Mouse (Mus musculus) embryonic facial prominence, embryonic 12.5 days (tissue): ENCODE results near the gene Cdc42ep2. TPM values are rescaled to one million over a fixed set of nuclear protein-coding genes. Genes with fewer than 3 reads are reported as not detected.
"Not testable (repeated sequence)": the region's sequence is repeated elsewhere in the genome, so short reads cannot be mapped to it uniquely, and the experiment has no call there.

Experiments used
- ATAC-seq: fragments of 200-750 bp; cut with Nextera tagmentation; 2 replicates; pipeline ENCODE4 v1.8.0; 2017; ENCODE audit not compliant: insufficient number of reproducible peaks, insufficient read depth, low FRiP score, low TSS enrichment
- H3K27ac ChIP-seq: fragments of 300-500 bp; sonication (generic); 2 replicates; pipeline ENCODE4 v1.5.1; 2016; ENCODE audit warnings: mild to moderate bottlenecking
- H3K27me3 ChIP-seq: fragments of 300-500 bp; sonication (generic); 2 replicates; pipeline ENCODE4 v1.6.1; 2016; ENCODE audit warnings: mild to moderate bottlenecking, moderate library complexity
- H3K36me3 ChIP-seq: fragments of 300-500 bp; sonication (generic); 2 replicates; pipeline ENCODE4 v1.6.1; 2016; ENCODE audit warnings: mild to moderate bottlenecking
- H3K4me1 ChIP-seq: fragments of 300-500 bp; sonication (generic); 2 replicates; pipeline ENCODE4 v1.6.1; 2016
- H3K4me2 ChIP-seq: fragments of 300-500 bp; sonication (generic); replicated peaks from 2 replicates; pipeline ENCODE4 v1.6.1; 2016; ENCODE audit warnings: mild to moderate bottlenecking, moderate library complexity
- H3K4me3 ChIP-seq: fragments of 300-500 bp; sonication (generic); 2 replicates; pipeline ENCODE4 v1.5.1; 2016; ENCODE audit warnings: mild to moderate bottlenecking
- H3K9ac ChIP-seq: fragments of 300-500 bp; sonication (generic); 2 replicates; pipeline ENCODE4 v1.6.1; 2016; ENCODE audit warnings: mild to moderate bottlenecking, moderate library complexity
- H3K9me3 ChIP-seq: fragments of 300-500 bp; sonication (generic); 2 replicates; pipeline ENCODE4 v1.6.1; 2016; ENCODE audit warnings: mild to moderate bottlenecking, moderate library complexity
- WGBS: fragments of 180-500 bp; shearing (Covaris S2); methylation state at CpG from one replicate; pipeline ENCODE4 v1.1.7; 2016; 5-methylcytosine and 5-hydroxymethylcytosine counted together
- polyA plus RNA-seq: library from polyadenylated mRNA; unstranded; fragments of >200 nt; fragmentation: Nextera tagmentation; extraction: Ambion mirVana; gene quantifications from 2 replicates; pipeline ENCODE4 v1.2.1, GENCODE M21; 2016

Cdc42ep2 gene
- polyA plus RNA-seq, 1 experiment from 2014 or later = 4.2 TPM

DNA sequence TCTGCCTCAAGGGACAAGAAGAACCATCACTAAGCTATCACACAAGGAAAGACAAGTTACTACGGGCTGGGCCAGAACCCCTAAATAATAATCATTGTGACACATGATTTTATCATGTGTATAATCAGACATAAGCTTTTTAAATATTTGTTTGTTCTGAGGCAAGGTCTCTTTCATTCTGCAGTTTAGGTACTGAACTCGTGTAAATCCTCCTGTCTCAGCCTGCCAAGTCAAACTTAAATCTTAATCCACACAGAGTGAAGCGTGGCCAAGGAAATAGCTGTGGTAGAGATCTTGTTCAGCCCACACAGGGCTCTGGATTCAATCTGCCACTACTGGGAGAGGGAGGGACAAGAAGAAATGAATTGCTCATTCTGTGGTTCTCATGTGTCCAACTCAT lies 17.3 kb downstream of the Cdc42ep2 start:
- ATAC-seq = no peak
- Histone ChIP-seq H3K36me3 (peaks cover 49% of the 10 kb centered on the region), H3K9me3 (no peaks in the 10 kb centered on the region), H3K4me3 (no peak overlapping the region), H3K27me3 (no peaks in the 10 kb centered on the region), H3K4me2 (no peak overlapping the region), H3K4me1 (peaks cover 18% of the 10 kb centered on the region), H3K27ac (no peak overlapping the region), H3K9ac (no peak overlapping the region)
- whole genome bisulfite sequencing = 88% methylated on average over 3 of the region's 3 CpGs

DNA sequence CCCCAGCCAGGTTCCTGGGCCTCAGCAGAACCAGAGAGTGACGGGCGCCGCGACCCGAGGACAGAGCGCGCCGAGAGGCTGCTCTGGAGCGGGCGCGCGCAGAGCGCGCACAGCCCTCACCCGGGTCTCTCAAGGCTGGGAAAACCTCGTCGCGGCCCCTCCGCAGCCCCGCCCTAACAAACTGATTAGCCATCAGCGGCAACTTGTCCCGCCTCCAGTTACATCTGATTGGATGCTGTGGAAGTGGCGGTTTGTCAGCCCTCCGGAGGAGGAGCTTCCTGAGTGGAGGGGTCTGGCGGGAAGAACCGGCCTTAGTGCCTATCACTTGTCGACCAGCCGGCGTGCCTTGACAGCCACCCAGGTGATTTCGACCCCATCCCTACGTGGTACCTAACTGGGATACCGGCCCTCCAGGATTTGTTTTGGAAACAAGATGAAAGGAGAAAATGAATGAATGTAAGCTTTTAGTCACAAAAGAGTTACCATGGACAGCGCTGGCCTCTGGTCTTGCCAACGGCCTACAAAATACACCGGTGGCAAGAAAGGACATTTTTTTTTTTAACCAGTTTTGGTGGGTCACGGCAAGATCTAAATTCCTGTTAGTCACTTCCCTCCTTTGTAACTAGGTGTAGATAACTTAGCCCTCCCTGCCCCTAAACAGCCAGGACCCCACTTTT lies 30.5 kb downstream of the Cdc42ep2 start, which contains the start of gene Tigd3:
Gene Tigd3 (minus strand): TSS at position 148 of the 677 bp plus-strand sequence.
- peak; percentile 94 for ATAC-seq
- peak within 1 kb of the TSS; percentile 86 for H3K9ac ChIP-seq
- H3K4me2 ChIP-seq = peak within 1 kb of the TSS; percentile 93
- no peaks in the 10 kb centered on the region for H3K9me3 ChIP-seq
- peaks cover 33% of the 10 kb centered on the region for H3K36me3 ChIP-seq
- H3K4me3 ChIP-seq = peak within 1 kb of the TSS; percentile 61
- no peaks in the 10 kb centered on the region for H3K27me3 ChIP-seq
- WGBS = 3% methylated on average over 36 of the region's 36 CpGs
- peak within 1 kb of the TSS; percentile 62; the same call in 1 of the 2 replicates for H3K27ac ChIP-seq
- H3K4me1 ChIP-seq = peaks cover 12% of the 10 kb centered on the region

DNA sequence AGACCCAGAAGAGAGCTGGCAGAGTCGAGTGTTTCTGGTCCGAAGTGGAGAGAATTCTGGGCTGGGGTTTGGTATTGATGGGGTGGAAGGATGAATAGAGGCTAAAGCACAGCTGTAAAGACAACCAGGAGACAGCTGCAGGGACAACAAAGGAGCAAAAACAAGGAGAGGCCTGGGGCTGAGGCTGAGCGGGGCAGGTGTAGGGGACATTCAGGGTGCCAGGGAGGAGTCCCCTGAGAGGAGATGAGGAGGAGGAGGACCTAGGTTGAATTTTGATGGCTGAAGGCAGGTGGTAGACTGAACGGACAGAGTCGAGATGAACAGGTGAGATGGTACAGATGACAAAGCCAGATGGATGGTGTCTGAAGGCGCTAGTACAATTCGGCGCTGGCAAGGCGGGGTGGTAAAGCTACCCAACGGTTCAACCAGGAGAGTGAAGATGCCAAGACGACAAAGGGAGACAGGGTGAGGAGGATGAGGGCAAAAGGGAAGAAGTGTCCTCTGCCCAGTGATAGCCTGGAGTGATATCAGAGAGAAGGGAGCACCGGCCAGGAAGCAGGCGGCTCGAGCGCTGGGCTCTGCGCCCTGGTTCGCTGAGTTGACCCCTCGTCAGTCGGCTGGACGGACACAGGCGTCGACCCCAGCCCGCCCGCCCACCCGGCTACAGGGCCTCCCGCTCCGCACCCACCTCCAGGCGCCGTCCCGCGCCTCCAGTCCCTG lies 31.2 kb downstream of the Cdc42ep2 start:
- peak overlapping the region; percentile 61 for H3K4me3 ChIP-seq
- H3K27ac ChIP-seq = peak overlapping the region; percentile 62; the same call in 1 of the 2 replicates
- H3K4me2 ChIP-seq = peak overlapping the region; percentile 93
- ATAC-seq = 0 out of 2 replicates have a peak, but pooled peaks have one; percentile 2
- H3K9ac ChIP-seq = peak overlapping the region; percentile 86
- H3K4me1 ChIP-seq = peaks cover 12% of the 10 kb centered on the region
- H3K36me3 ChIP-seq = peaks cover 28% of the 10 kb centered on the region
- H3K9me3 ChIP-seq = no peaks in the 10 kb centered on the region
- WGBS = 9% methylated on average over 30 of the region's 31 CpGs
- H3K27me3 ChIP-seq = no peaks in the 10 kb centered on the region

DNA sequence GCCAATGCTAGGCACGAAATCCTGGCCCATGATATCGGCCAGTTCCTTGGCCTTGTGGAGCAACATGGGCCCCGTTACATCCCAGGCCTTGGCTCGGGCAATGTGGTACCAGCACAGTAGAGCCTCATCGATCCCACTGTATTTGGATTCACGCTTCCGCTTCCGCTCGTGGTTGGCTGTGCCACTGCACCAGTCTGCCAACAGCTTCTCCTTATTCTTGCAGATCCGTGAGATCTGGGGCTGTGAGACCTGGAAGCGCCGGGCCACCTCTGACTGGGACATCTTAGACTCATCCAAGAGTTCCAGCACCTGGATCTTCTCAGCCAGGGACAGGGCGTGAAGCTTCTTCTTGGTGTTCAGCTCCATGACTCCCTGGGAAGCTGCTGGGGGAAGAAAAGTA lies 31.9 kb downstream of the Cdc42ep2 start:
- Histone ChIP-seq H3K4me1 (peaks cover 12% of the 10 kb centered on the region), H3K9ac (0 out of 2 replicates have a peak overlapping the region, but pooled peaks have one; percentile 86), H3K27me3 (no peaks in the 10 kb centered on the region), H3K27ac (no peak overlapping the region), H3K4me3 (peak overlapping the region; percentile 61), H3K36me3 (peaks cover 23% of the 10 kb centered on the region), H3K4me2 (peak overlapping the region; percentile 93), H3K9me3 (no peaks in the 10 kb centered on the region)
- ATAC-seq = no peak
- WGBS = 92% methylated on average over 13 of the region's 13 CpGs

DNA sequence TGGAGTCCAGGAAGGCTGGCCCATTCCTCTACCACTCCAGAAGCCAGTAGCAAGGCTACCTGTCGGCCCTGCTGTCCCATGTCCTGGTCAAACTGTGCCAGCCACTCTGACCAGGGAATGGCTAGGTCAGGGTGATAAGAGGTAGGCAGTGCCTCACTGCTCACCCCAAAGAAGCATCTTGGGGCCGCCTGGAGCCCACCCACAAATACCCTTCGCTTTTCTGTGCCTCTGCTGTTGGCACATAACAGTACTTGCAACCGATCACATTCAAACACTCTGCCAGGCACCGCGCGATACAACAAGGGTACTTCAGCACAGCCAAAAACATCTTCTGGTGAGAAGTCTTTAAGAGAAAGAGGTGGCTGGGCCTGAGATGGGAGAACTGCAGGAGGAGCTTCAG lies 32.4 kb downstream of the Cdc42ep2 start:
- H3K4me2 ChIP-seq = no peak overlapping the region
- H3K36me3 ChIP-seq = peaks cover 19% of the 10 kb centered on the region
- H3K27me3 ChIP-seq = no peaks in the 10 kb centered on the region
- H3K9ac ChIP-seq = no peak overlapping the region
- WGBS = 92% methylated on average over 7 of the region's 7 CpGs
- no peaks in the 10 kb centered on the region for H3K9me3 ChIP-seq
- no peak overlapping the region for H3K27ac ChIP-seq
- H3K4me1 ChIP-seq = peaks cover 12% of the 10 kb centered on the region
- no peak overlapping the region for H3K4me3 ChIP-seq
- no peak for ATAC-seq

DNA sequence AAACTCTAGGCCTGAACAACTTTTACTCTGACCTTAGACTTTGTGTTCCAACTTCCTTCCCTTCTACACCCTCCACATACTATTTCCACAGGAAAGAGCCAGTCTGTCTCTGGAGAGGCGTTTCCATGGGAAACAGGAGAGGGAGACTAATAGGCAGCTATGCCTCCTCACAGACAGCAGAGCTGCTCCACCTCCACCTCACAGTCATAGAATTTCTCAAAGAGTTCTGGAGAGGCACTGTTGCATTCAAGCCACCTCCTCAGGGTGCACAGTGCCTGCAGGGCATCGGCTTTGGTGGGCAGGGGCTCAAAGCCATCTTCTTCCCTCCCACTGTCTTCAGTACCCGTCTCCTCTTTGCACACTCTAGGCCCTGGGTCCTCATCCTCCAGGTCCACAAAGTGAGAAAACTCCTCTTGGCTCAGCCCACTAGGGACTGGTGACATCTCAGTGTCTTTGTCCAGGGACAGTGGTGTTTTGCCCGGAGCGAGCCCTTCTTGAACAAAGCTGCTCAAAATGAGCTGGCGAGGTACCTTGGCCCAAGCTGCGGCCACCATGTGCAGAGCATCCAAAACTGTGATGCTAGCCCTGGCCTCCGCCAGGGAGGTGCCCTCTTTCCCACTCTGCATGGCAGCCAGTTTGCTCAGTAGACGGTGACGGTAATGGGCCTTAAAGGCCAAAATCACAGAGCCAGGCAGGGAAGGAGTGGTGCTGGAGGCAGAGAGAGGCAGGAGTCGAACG lies 32.9 kb downstream of the Cdc42ep2 start:
- H3K4me3 ChIP-seq = no peak overlapping the region

DNA sequence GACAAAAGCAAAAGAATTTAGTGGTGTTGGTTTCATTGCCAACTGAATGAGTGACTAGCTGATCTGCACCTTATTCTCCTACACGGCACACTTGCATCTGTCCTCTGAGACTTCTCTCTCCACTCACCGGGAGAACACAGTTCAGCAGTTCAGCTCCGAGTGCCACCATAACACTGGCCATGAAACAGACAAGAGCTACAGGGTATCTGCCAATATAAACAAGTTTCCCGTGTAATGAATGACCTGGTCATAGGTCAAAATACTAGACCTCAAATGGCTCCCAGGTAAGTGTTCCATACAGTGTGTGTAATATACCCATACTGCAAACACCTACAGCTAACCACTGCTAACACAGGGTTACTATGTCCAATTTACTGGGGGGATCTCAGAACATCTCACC lies 35.4 kb downstream of the Cdc42ep2 start:
- Histone ChIP-seq H3K4me3 (no peak overlapping the region), H3K9ac (no peak overlapping the region), H3K4me1 (peaks cover 10% of the 10 kb centered on the region), H3K4me2 (no peak overlapping the region), H3K36me3 (no peaks in the 10 kb centered on the region), H3K27ac (no peak overlapping the region), H3K27me3 (no peaks in the 10 kb centered on the region), H3K9me3 (no peaks in the 10 kb centered on the region)
- no peak for ATAC-seq
- 70% methylated on average over 4 of the region's 4 CpGs for WGBS

More for the DNA sequence above, 32.9 kb downstream of the Cdc42ep2 start:
- H3K9me3 ChIP-seq = no peaks in the 10 kb centered on the region
- H3K27me3 ChIP-seq = no peaks in the 10 kb centered on the region
- H3K4me1 ChIP-seq = peaks cover 12% of the 10 kb centered on the region
- no peak overlapping the region for H3K27ac ChIP-seq
- no peak overlapping the region for H3K9ac ChIP-seq
- ATAC-seq = no peak
- peaks cover 15% of the 10 kb centered on the region for H3K36me3 ChIP-seq
- WGBS = 89% methylated on average over 12 of the region's 12 CpGs
- H3K4me2 ChIP-seq = no peak overlapping the region

DNA sequence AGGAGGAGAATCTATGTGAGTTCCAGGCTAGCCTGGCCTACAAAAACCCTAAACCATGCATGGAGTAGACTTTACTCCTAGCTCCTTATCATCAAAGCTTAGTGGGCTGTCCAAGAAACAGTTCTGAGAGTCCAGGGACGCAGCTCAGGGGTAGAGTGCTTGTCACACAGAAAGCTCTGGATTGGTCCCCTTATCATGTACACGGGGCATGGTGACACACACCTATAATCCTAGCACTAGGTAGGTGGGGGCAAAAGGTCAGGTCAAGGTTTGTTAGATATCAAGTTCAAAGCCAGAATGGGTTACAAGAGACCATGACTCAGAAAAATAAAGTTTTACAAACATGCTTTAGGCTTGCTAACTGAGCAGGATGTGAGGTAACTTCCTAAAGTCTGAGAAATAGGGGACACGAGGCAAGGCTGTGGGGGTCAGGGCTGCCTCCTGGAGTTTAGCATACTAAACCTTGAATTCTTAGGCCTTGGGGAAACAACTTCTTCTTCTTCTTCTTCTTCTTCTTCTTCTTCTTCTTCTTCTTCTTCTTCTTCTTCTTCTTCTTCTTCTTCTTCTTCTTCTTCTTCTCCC lies 37.3 kb downstream of the Cdc42ep2 start:
- ATAC-seq = no peak
- no peaks in the 10 kb centered on the region for H3K4me1 ChIP-seq
- no peak overlapping the region for H3K4me2 ChIP-seq
- no peak overlapping the region for H3K9ac ChIP-seq
- no peaks in the 10 kb centered on the region for H3K9me3 ChIP-seq
- no peak overlapping the region for H3K4me3 ChIP-seq
- no peak overlapping the region for H3K27ac ChIP-seq
- WGBS = 77% methylated on average over 3 of the region's 3 CpGs
- no peaks in the 10 kb centered on the region for H3K36me3 ChIP-seq
- H3K27me3 ChIP-seq = no peaks in the 10 kb centered on the region

DNA sequence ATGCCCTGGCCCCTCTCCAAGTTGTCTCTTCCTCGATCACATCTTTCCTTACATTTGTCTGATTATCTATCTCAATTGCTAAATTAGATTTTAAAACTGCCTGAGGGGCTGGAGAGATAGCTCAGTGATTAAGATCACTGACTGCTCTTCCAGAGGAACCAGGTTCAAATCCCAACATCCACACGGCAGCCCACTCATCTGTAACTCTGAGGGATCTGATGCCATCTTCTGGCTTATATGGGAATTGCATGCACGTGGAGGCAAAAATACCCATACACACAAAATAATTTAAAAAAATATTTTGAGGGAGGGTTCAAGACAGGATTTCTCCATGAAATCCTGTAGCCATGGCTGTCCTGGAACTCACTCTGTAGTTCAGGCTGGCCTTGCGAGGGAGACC lies 38.8 kb downstream of the Cdc42ep2 start:
- Histone ChIP-seq H3K27ac (no peak overlapping the region), H3K27me3 (no peaks in the 10 kb centered on the region), H3K9me3 (no peaks in the 10 kb centered on the region), H3K4me1 (no peaks in the 10 kb centered on the region), H3K4me2 (no peak overlapping the region), H3K4me3 (no peak overlapping the region), H3K36me3 (no peaks in the 10 kb centered on the region), H3K9ac (no peak overlapping the region)
- 54% methylated on average over 4 of the region's 4 CpGs for WGBS
- no peak for ATAC-seq

DNA sequence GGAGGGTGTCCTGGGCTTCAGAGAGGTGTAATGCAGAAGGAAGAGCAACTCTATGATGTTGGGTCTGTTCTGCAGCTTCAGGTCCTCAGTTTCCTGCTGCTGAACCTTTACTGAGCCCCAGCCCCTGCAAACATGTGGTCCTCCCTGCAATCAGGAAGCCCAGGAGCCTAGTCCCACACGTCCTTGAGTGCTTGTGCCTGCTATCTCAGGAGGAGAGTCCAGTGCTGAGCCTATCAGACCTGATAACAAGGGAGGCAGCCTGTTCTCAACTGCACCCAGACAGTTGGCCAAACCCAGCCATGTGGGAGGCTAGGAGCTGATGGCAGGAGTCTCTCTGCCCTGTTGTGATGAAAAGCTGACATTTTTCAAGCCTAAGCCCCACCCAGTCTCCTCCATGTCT lies 40.7 kb downstream of the Cdc42ep2 start:
- H3K4me3 ChIP-seq = no peak overlapping the region
- no peaks in the 10 kb centered on the region for H3K9me3 ChIP-seq
- 48% methylated on average over 1 of the region's 1 CpGs for WGBS
- no peaks in the 10 kb centered on the region for H3K36me3 ChIP-seq
- no peaks in the 10 kb centered on the region for H3K27me3 ChIP-seq
- H3K27ac ChIP-seq = no peak overlapping the region
- ATAC-seq = no peak
- H3K4me1 ChIP-seq = no peaks in the 10 kb centered on the region
- no peak overlapping the region for H3K4me2 ChIP-seq
- no peak overlapping the region for H3K9ac ChIP-seq

DNA sequence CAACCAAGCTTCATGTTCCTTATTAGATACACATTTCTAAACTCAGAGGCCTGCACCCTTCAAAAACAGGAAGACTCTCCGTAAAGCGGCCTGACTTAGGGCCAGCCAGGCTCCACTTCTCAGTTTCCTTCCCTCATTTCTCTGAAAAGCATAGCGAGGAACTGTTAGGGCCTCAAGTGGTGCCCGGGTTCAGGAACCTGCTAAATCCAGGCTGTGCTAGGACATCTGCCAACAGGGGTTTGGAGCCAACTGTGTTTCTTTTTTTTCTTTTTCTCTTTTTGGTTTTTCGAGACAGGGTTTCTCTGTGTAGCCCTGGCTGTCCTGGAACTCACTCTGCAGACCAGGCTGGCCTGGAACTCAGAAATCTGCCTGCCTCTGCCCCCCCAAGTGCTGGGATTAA lies 42.5 kb downstream of the Cdc42ep2 start:
- H3K4me2 ChIP-seq, H3K36me3 ChIP-seq, H3K9me3 ChIP-seq, H3K27ac ChIP-seq, H3K4me1 ChIP-seq, ATAC-seq, H3K27me3 ChIP-seq, H3K4me3 ChIP-seq, H3K9ac ChIP-seq: not testable (repeated sequence)
- 83% methylated on average over 5 of the region's 5 CpGs for WGBS
